Mouse (Mus musculus) limb, embryonic 15.5 days (tissue): ENCODE results near the gene Gatad2b. TPM values are rescaled to one million over a fixed set of nuclear protein-coding genes. Genes with fewer than 3 reads are reported as not detected.
"Not testable (repeated sequence)": the region's sequence is repeated elsewhere in the genome, so short reads cannot be mapped to it uniquely, and the experiment has no call there.

Source experiments
- ATAC-seq: fragments of 200-750 bp; cut with Nextera tagmentation; 2 replicates; pipeline ENCODE4 v1.8.0; 2017; ENCODE audit warnings: low read depth, moderate TSS enrichment; ENCODE audit not compliant: insufficient number of reproducible peaks, low FRiP score, low TSS enrichment
- H3K27ac ChIP-seq: fragments of 300-500 bp; sonication (generic); 2 replicates; pipeline ENCODE4 v1.5.1; 2015; ENCODE audit warnings: moderate library complexity, mild to moderate bottlenecking, inconsistent platforms
- H3K27me3 ChIP-seq: fragments of 300-500 bp; sonication (generic); 2 replicates; pipeline ENCODE4 v1.6.1; 2015; ENCODE audit warnings: inconsistent platforms
- H3K36me3 ChIP-seq: fragments of 300-500 bp; sonication (generic); 2 replicates; pipeline ENCODE4 v1.6.1; 2015; ENCODE audit warnings: inconsistent platforms
- H3K4me1 ChIP-seq: fragments of 300-500 bp; sonication (generic); 2 replicates; pipeline ENCODE4 v1.6.1; 2015; ENCODE audit warnings: inconsistent platforms
- H3K4me2 ChIP-seq: fragments of 300-500 bp; sonication (generic); 2 replicates; pipeline ENCODE4 v1.6.1; 2015; ENCODE audit warnings: mild to moderate bottlenecking, inconsistent platforms
- H3K4me3 ChIP-seq: fragments of 300-500 bp; sonication (generic); 2 replicates; pipeline ENCODE4 v1.5.1; 2015; ENCODE audit warnings: mild to moderate bottlenecking, inconsistent platforms
- H3K9ac ChIP-seq: fragments of 300-500 bp; sonication (generic); 2 replicates; pipeline ENCODE4 v1.6.1; 2015; ENCODE audit warnings: inconsistent platforms
- H3K9me3 ChIP-seq: fragments of 300-500 bp; sonication (generic); 2 replicates; pipeline ENCODE4 v1.6.1; 2016; ENCODE audit warnings: inconsistent platforms
- WGBS: fragments of 180-500 bp; shearing (Covaris S2); methylation state at CpG from one replicate; pipeline ENCODE4 v1.1.7; 2015; 5-methylcytosine and 5-hydroxymethylcytosine counted together
- polyA plus RNA-seq: library from polyadenylated mRNA; unstranded; fragments of >200 nt; fragmentation: Nextera tagmentation; extraction: Ambion mirVana; gene quantifications from 2 replicates; pipeline ENCODE4 v1.2.1, GENCODE M21; 2015

Gene Gatad2b
- polyA plus RNA-seq: 13.3 and 14.2 TPM in 2 replicates

GRCm38 (mm10) chr3:90292345-90293275, at the start of gene Gatad2b:
Gene Gatad2b, plus strand, starts transcription at chr3:90293178.
- peak within 1 kb of the TSS; percentile 97 for H3K27ac ChIP-seq
- no peaks in the 10 kb centered on the region for H3K9me3 ChIP-seq
- under 1% methylated on average over 47 of the region's 47 CpGs for WGBS
- H3K36me3 ChIP-seq: no peaks in the 10 kb centered on the region; the same call in 1 of the 2 replicates
- peak within 1 kb of the TSS; percentile 68 for H3K4me2 ChIP-seq
- peak within 1 kb of the TSS; percentile 85 for H3K9ac ChIP-seq
- no peaks in the 10 kb centered on the region for H3K27me3 ChIP-seq
- ATAC-seq: peak; percentile 99
- peaks cover 17% of the 10 kb centered on the region; the same call in 1 of the 2 replicates for H3K4me1 ChIP-seq
- H3K4me3 ChIP-seq: peak within 1 kb of the TSS; percentile 76

- no peaks in the 10 kb centered on the region for H3K36me3 ChIP-seq
- H3K4me2 ChIP-seq: no peak overlapping the region
- H3K4me3 ChIP-seq: no peak overlapping the region
- no peak overlapping the region for H3K9ac ChIP-seq
- WGBS: 62% methylated on average over 2 of the region's 2 CpGs
- H3K27ac ChIP-seq: no peak overlapping the region
- no peaks in the 10 kb centered on the region for H3K9me3 ChIP-seq
- H3K4me1 ChIP-seq: peaks cover 29% of the 10 kb centered on the region
- ATAC-seq: no peak
- no peaks in the 10 kb centered on the region for H3K27me3 ChIP-seq
Measured at GRCm38 (mm10) chr3:90245406-90245805, 47.6 kb upstream of the Gatad2b start.

GRCm38 (mm10) chr3:90247630-90247959, 45.4 kb upstream of the Gatad2b start:
- Histone ChIP-seq H3K9me3 (no peaks in the 10 kb centered on the region), H3K9ac (peak overlapping the region; percentile 35; the same call in 1 of the 2 replicates), H3K36me3 (peaks cover 12% of the 10 kb centered on the region), H3K4me3 (peak overlapping the region; percentile 81), H3K4me2 (peak overlapping the region; percentile 86), H3K27me3 (no peaks in the 10 kb centered on the region), H3K27ac (peak overlapping the region; percentile 95), H3K4me1 (peaks cover 29% of the 10 kb centered on the region)
- no peak; the same call in 1 of the 2 replicates for ATAC-seq
- WGBS: 0% methylated on average over 3 of the region's 3 CpGs

DNA sequence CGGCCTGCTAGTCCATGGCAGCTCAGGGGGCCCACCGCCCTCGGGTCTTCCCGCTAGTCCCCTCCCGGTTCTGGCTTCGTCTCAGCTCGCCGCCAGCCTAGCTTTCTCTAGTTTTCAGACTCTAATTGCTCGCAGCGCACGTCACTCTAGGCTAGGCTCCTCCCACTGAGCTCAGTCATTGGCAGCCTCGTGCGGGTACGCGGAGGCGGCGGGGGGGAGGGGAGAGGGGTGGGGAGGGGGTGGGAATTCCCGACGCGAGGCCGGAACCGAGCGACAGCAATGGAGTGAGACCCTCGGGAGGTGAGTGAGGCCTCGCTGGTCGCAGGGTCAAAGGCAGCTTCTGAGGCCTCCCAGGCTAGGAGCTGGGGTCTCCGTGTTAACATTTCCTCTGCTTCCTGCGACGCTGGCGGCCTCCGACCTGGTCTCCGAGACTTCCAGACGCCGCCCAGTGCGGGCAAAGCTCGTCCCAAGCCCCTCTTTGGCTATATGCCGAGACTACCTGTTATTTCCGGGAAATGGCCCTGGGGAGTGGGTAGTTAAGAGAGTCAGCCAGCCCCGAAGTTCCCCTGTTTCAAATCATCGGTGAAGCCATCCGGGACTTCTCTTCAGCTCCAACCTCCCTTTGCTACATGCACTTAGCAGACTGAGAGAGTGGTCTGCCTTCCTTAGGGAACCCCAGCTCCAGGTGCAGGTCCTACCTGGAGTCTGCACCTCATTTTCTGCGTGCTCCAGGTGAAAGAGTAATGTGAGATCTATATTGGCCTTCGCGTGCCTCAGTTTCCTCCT, 44.8 kb upstream of the Gatad2b start, which contains the start of gene Slc39a1:
Slc39a1 (plus strand) TSS at position 213 of the 786 bp plus-strand sequence.
- peak within 1 kb of the TSS; percentile 81 for H3K4me3 ChIP-seq
- peak; percentile 93 for ATAC-seq
- H3K9me3 ChIP-seq: no peaks in the 10 kb centered on the region
- no peaks in the 10 kb centered on the region for H3K27me3 ChIP-seq
- H3K4me2 ChIP-seq: peak within 1 kb of the TSS; percentile 86
- peak within 1 kb of the TSS; percentile 95 for H3K27ac ChIP-seq
- peaks cover 24% of the 10 kb centered on the region for H3K4me1 ChIP-seq
- peak within 1 kb of the TSS; percentile 72 for H3K9ac ChIP-seq
- H3K36me3 ChIP-seq: peaks cover 12% of the 10 kb centered on the region
- under 1% methylated on average over 42 of the region's 44 CpGs for WGBS

- peak overlapping the region; percentile 86 for H3K4me2 ChIP-seq
- H3K36me3 ChIP-seq: peaks cover 12% of the 10 kb centered on the region
- H3K27ac ChIP-seq: peak overlapping the region; percentile 95
- peak overlapping the region; percentile 72 for H3K9ac ChIP-seq
- no peaks in the 10 kb centered on the region for H3K27me3 ChIP-seq
- no peaks in the 10 kb centered on the region for H3K9me3 ChIP-seq
- H3K4me1 ChIP-seq: peaks cover 18% of the 10 kb centered on the region
- ATAC-seq: no peak
- WGBS: 3% methylated on average over 10 of the region's 10 CpGs
- peak overlapping the region; percentile 81 for H3K4me3 ChIP-seq
Measured at GRCm38 (mm10) chr3:90248746-90249100, 44.3 kb upstream of the Gatad2b start.

- no peak for ATAC-seq
- peaks cover 12% of the 10 kb centered on the region for H3K36me3 ChIP-seq
- no peaks in the 10 kb centered on the region for H3K9me3 ChIP-seq
- H3K4me1 ChIP-seq: peaks cover 23% of the 10 kb centered on the region
- H3K27ac ChIP-seq: no peak overlapping the region; the same call in 1 of the 2 replicates
- WGBS: 71% methylated on average over 6 of the region's 6 CpGs
- H3K4me3 ChIP-seq: no peak overlapping the region
- H3K4me2 ChIP-seq: no peak overlapping the region
- H3K27me3 ChIP-seq: no peaks in the 10 kb centered on the region
- no peak overlapping the region for H3K9ac ChIP-seq
Measured at GRCm38 (mm10) chr3:90250791-90251190, 42.2 kb upstream of the Gatad2b start.

GRCm38 (mm10) chr3:90251731-90252226, 41.2 kb upstream of the Gatad2b start:
- not testable (repeated sequence) for H3K4me2 ChIP-seq, H3K27ac ChIP-seq, H3K9me3 ChIP-seq, H3K9ac ChIP-seq, H3K4me3 ChIP-seq, ATAC-seq, H3K27me3 ChIP-seq
- Histone ChIP-seq H3K4me1 (peaks cover 27% of the 10 kb centered on the region), H3K36me3 (peaks cover 18% of the 10 kb centered on the region)
- WGBS: 95% methylated on average over 10 of the region's 12 CpGs

DNA sequence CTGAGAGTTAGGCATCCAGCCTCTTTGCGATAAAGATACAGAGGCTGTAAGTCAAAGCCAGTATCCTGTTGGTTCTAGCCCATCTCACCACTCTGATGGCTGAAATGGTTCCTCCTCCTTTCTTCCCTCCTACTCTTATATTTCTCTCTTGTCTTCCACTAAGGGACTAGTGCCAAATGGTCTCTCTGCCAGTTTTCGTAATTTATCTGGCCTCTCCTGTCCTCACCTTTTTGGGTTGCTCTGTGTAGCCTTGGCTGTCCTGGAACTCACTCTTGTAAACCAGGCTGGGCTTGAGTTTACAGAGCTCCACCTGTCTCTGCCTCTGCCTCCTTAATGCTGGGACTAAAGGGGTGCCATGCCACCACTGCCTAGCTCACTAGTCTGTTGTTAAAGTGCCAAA, 40.3 kb upstream of the Gatad2b start:
- ATAC-seq: not testable (repeated sequence)
- 96% methylated on average over 2 of the region's 2 CpGs for WGBS

DNA sequence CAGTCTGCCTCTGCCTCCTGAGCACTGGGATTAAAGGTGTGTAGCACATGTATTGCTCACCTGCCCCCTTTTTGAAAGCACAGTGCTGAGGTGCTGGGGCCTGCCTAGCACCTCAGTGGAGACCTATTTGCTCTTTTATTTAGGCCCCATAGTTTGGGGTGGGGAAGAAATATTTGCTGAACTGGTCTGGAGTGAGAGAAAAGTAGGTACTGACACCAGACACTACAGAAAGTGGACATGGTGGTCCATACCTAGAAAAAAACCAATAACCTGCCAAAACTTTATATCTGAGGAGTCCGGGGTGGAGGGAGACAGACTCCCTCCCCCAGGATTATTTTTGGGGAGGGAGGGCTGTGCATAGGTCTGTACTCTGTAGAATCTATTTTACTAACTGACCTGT, 39.8 kb upstream of the Gatad2b start:
- not testable (repeated sequence) for ATAC-seq, H3K9me3 ChIP-seq, H3K4me2 ChIP-seq, H3K9ac ChIP-seq, H3K27me3 ChIP-seq, H3K4me3 ChIP-seq, H3K27ac ChIP-seq
- Histone ChIP-seq H3K36me3 (peaks cover 30% of the 10 kb centered on the region), H3K4me1 (peaks cover 24% of the 10 kb centered on the region)
- WGBS: 76% methylated on average over 1 of the region's 1 CpGs

More for the DNA sequence above, 40.3 kb upstream of the Gatad2b start:
- H3K4me1 ChIP-seq: peaks cover 25% of the 10 kb centered on the region
- not testable (repeated sequence) for H3K9me3 ChIP-seq, H3K27ac ChIP-seq, H3K4me2 ChIP-seq, H3K9ac ChIP-seq, H3K27me3 ChIP-seq, H3K4me3 ChIP-seq
- peaks cover 27% of the 10 kb centered on the region for H3K36me3 ChIP-seq

GRCm38 (mm10) chr3:90253653-90254418, 39.1 kb upstream of the Gatad2b start, which contains the start of gene Crtc2:
Gene Crtc2, plus strand, starts transcription at chr3:90254163.
- H3K9ac ChIP-seq: peak within 1 kb of the TSS; percentile 94
- H3K9me3 ChIP-seq: no peaks in the 10 kb centered on the region
- peak within 1 kb of the TSS; percentile 89 for H3K27ac ChIP-seq
- no peaks in the 10 kb centered on the region for H3K27me3 ChIP-seq
- ATAC-seq: peak; percentile 97
- H3K36me3 ChIP-seq: peaks cover 36% of the 10 kb centered on the region
- peak within 1 kb of the TSS; percentile 90 for H3K4me3 ChIP-seq
- 1% methylated on average over 40 of the region's 40 CpGs for WGBS
- peaks cover 21% of the 10 kb centered on the region for H3K4me1 ChIP-seq
- peak within 1 kb of the TSS; percentile 75 for H3K4me2 ChIP-seq
